Mouse (Mus musculus) megakaryocyte-erythroid progenitor cell, adult 5-6 weeks (primary cell): ENCODE data around the gene Mfap5. TPM values are rescaled to one million over a fixed set of nuclear protein-coding genes. Genes with fewer than 3 reads are reported as not detected.
"Not testable (repeated sequence)": the region's sequence is repeated elsewhere in the genome, so short reads cannot be mapped to it uniquely, and the experiment has no call there.

Source experiments
- ATAC-seq: replicated peaks from 2 replicates; pipeline ENCODE4 v1.8.0; 2016; ENCODE audit warnings: mild to moderate bottlenecking, inconsistent platforms; ENCODE audit not compliant: severe bottlenecking, poor library complexity, low FRiP score, low TSS enrichment
- total RNA-seq, 2 experiments: library from RNA; stranded (forward) in 1 of 2; stranded (reverse) in 1 of 2; fragments of 200-1000, 215-1000 nt in 1 of 2; fragments of >200 nt in 1 of 2; fragmentation: Nextera tagmentation in 1 of 2; gene quantifications; 2 replicates each; pipeline ENCODE4 v1.2.3; 2014 to 2017

The Mfap5 gene
- total RNA-seq (2014; fragmentation: Nextera tagmentation) (not detected in 2 replicates), total RNA-seq (2017) (not detected in 2 replicates)

- ATAC-seq, result no peak
Measured at GRCm38 (mm10) chr6:122505545-122505944, at the start of gene Mfap5. Gene Mfap5, plus strand, starts transcription at chr6:122505845.

- ATAC-seq, result no peak
Measured at GRCm38 (mm10) chr6:122458946-122459693, 46.5 kb upstream of the Mfap5 start.

GRCm38 (mm10) chr6:122466092-122466713 lies 39.4 kb upstream of the Mfap5 start:
- no peak for ATAC-seq

- ATAC-seq, result peak; percentile 83
Measured at GRCm38 (mm10) chr6:122469030-122469640, 36.5 kb upstream of the Mfap5 start.

GRCm38 (mm10) chr6:122470240-122470639 lies 35.4 kb upstream of the Mfap5 start:
- no peak for ATAC-seq

GRCm38 (mm10) chr6:122471461-122471860 lies 34.2 kb upstream of the Mfap5 start:
- not testable (repeated sequence) for ATAC-seq

- no peak for ATAC-seq
Measured at GRCm38 (mm10) chr6:122478062-122478461, 27.6 kb upstream of the Mfap5 start.

GRCm38 (mm10) chr6:122485401-122486296 lies 20.0 kb upstream of the Mfap5 start:
- ATAC-seq, result 0 out of 2 replicates have a peak, but pooled peaks have one; percentile 33

GRCm38 (mm10) chr6:122486297-122487117 lies 19.1 kb upstream of the Mfap5 start:
- ATAC-seq, result no peak

GRCm38 (mm10) chr6:122490929-122491512 lies 14.6 kb upstream of the Mfap5 start:
- ATAC-seq, result no peak

GRCm38 (mm10) chr6:122491557-122491956 lies 14.1 kb upstream of the Mfap5 start:
- ATAC-seq, result peak; percentile 43

GRCm38 (mm10) chr6:122492479-122492878 lies 13.2 kb upstream of the Mfap5 start:
- ATAC-seq, result no peak

GRCm38 (mm10) chr6:122493799-122494472 lies 11.7 kb upstream of the Mfap5 start:
- no peak for ATAC-seq

- no peak for ATAC-seq
Measured at GRCm38 (mm10) chr6:122495082-122495881, 10.4 kb upstream of the Mfap5 start.

GRCm38 (mm10) chr6:122496501-122496900 lies 9.1 kb upstream of the Mfap5 start:
- peak; percentile 53 for ATAC-seq

- ATAC-seq, result no peak
Measured at GRCm38 (mm10) chr6:122498661-122499060, 7.0 kb upstream of the Mfap5 start, which contains the start of gene Rimklb. Gene Rimklb, minus strand, starts transcription at chr6:122498761.

GRCm38 (mm10) chr6:122505041-122505440 lies 604 bp upstream of the Mfap5 start:
- ATAC-seq, result no peak
